Mouse (Mus musculus) stomach, embryonic 16.5 days (tissue): ENCODE results near the gene Apoa1. TPM values are rescaled to one million over a fixed set of nuclear protein-coding genes. Genes with fewer than 3 reads are reported as not detected.

Experiments used
- ATAC-seq: fragments of 200-750 bp; cut with Nextera tagmentation; 2 replicates; pipeline ENCODE4 v1.8.0; 2017; ENCODE audit warnings: moderate number of reproducible peaks, moderate TSS enrichment; ENCODE audit not compliant: insufficient read depth, low FRiP score
- H3K27ac ChIP-seq: fragments of 300-500 bp; sonication (generic); 2 replicates; pipeline ENCODE4 v1.5.1; 2014; ENCODE audit warnings: low read length
- H3K27me3 ChIP-seq: fragments of 300-500 bp; sonication (generic); 2 replicates; pipeline ENCODE4 v1.6.1; 2014; ENCODE audit warnings: low read length, control low read depth, mixed read lengths; ENCODE audit not compliant: control insufficient read depth, insufficient read depth
- H3K36me3 ChIP-seq: fragments of 300-500 bp; sonication (generic); 2 replicates; pipeline ENCODE4 v1.6.1; 2014; ENCODE audit warnings: low read length; ENCODE audit not compliant: control insufficient read depth, insufficient read depth
- H3K4me1 ChIP-seq: fragments of 300-500 bp; sonication (generic); 2 replicates; pipeline ENCODE4 v1.6.1; 2014; ENCODE audit warnings: low read length, control low read depth, mixed read lengths; ENCODE audit not compliant: control insufficient read depth, insufficient read depth
- H3K4me2 ChIP-seq: fragments of 300-500 bp; sonication (generic); 2 replicates; pipeline ENCODE4 v1.6.1; 2014; ENCODE audit warnings: low read depth, low read length, mixed read lengths
- H3K4me3 ChIP-seq: fragments of 300-500 bp; sonication (generic); replicated peaks from 2 replicates; pipeline ENCODE4 v1.5.1; 2014; ENCODE audit warnings: mild to moderate bottlenecking, low read length
- H3K9ac ChIP-seq: fragments of 300-500 bp; sonication (generic); 2 replicates; pipeline ENCODE4 v1.6.1; 2014; ENCODE audit warnings: low read length
- H3K9me3 ChIP-seq: fragments of 300-500 bp; sonication (generic); replicated peaks from 2 replicates; pipeline ENCODE4 v1.6.1; 2016; ENCODE audit warnings: low read length, control low read depth; ENCODE audit not compliant: control insufficient read depth
- WGBS: fragments of 180-500 bp; shearing (Covaris S2); extraction: QIAGEN DNeasy Blood & Tissue Kit; methylation state at CpG from one replicate; pipeline ENCODE4 v1.1.7; 2014; 5-methylcytosine and 5-hydroxymethylcytosine counted together
- polyA plus RNA-seq: library from polyadenylated mRNA; unstranded; fragments of >200 nt; fragmentation: Nextera tagmentation; extraction: Ambion mirVana; gene quantifications from 2 replicates; pipeline ENCODE4 v1.2.1, GENCODE M21; 2015

Gene Apoa1
- polyA plus RNA-seq, 1 experiment from 2014 or later: 643 TPM

- Histone ChIP-seq H3K9me3 (no peaks in the 10 kb centered on the region), H3K27ac (no peak overlapping the region), H3K36me3 (no peaks in the 10 kb centered on the region), H3K4me2 (no peak overlapping the region), H3K4me3 (no peak overlapping the region), H3K4me1 (no peaks in the 10 kb centered on the region), H3K27me3 (no peaks in the 10 kb centered on the region), H3K9ac (no peak overlapping the region)
- WGBS: 86% methylated on average over 6 of the region's 6 CpGs
- no peak for ATAC-seq
Observed at GRCm38 (mm10) chr9:46259111-46259510, 30.7 kb downstream of the Apoa1 start.

GRCm38 (mm10) chr9:46261131-46261530, 32.8 kb downstream of the Apoa1 start:
- Histone ChIP-seq H3K9me3 (no peaks in the 10 kb centered on the region), H3K9ac (no peak overlapping the region), H3K27me3 (no peaks in the 10 kb centered on the region), H3K27ac (no peak overlapping the region), H3K4me1 (no peaks in the 10 kb centered on the region), H3K36me3 (no peaks in the 10 kb centered on the region), H3K4me2 (no peak overlapping the region), H3K4me3 (no peak overlapping the region)
- no peak for ATAC-seq
- WGBS: 73% methylated on average over 7 of the region's 7 CpGs

DNA sequence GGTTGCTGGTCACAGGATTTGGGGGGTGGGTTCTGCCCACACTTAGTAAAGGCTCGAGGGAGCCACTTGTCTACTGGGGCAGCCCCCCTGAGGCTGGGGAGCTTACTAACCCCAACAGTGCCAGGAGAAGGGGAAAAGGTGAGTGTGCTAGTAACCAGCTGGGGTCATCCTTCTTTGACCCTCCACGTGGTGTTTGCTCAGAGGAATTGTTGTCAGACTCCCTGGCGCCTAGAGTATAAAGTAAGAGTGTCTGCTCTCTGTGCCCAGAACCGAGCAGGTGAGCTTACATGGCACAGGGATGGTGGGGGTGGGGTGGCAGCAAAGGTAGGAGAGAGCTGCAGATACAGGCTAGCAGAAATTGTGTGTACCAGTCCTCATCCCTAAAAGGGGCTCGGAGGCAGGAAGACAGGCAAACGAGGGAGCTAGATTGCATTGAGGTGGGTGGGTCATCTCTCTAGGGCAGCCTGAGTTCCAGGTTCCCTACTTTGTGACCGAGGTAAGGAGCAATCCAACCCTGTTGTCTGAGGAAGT, 40.0 kb downstream of the Apoa1 start, which contains the start of gene Apoa5:
Gene Apoa5, plus strand, starts transcription at position 291 of the 531 bp plus-strand sequence.
- H3K9me3 ChIP-seq: no peaks in the 10 kb centered on the region

GRCm38 (mm10) chr9:46269125-46269524, 40.7 kb downstream of the Apoa1 start:
- no peak overlapping the region for H3K9ac ChIP-seq
- H3K4me2 ChIP-seq: no peak overlapping the region
- ATAC-seq: no peak
- H3K27ac ChIP-seq: no peak overlapping the region
- peaks cover 7% of the 10 kb centered on the region for H3K27me3 ChIP-seq
- no peaks in the 10 kb centered on the region for H3K4me1 ChIP-seq
- no peaks in the 10 kb centered on the region for H3K9me3 ChIP-seq
- 86% methylated on average over 5 of the region's 5 CpGs for WGBS
- no peak overlapping the region for H3K4me3 ChIP-seq
- no peaks in the 10 kb centered on the region for H3K36me3 ChIP-seq

More for the DNA sequence above, 40.0 kb downstream of the Apoa1 start, which contains the start of gene Apoa5:
- Histone ChIP-seq H3K4me1 (no peaks in the 10 kb centered on the region), H3K4me2 (no peak within 1 kb of the TSS), H3K4me3 (no peak within 1 kb of the TSS), H3K27me3 (peaks cover 7% of the 10 kb centered on the region), H3K9ac (no peak within 1 kb of the TSS), H3K27ac (no peak within 1 kb of the TSS), H3K36me3 (no peaks in the 10 kb centered on the region)
- 40% methylated on average over 7 of the region's 7 CpGs for WGBS
- no peak for ATAC-seq

- Histone ChIP-seq H3K4me2 (no peak overlapping the region), H3K9ac (no peak overlapping the region), H3K4me1 (no peaks in the 10 kb centered on the region), H3K4me3 (no peak overlapping the region), H3K27me3 (peaks cover 7% of the 10 kb centered on the region), H3K9me3 (no peaks in the 10 kb centered on the region), H3K36me3 (peaks cover 4% of the 10 kb centered on the region; the same call in 1 of the 2 replicates), H3K27ac (no peak overlapping the region)
- 92% methylated on average over 4 of the region's 4 CpGs for WGBS
- ATAC-seq: no peak
Observed at GRCm38 (mm10) chr9:46270782-46271181, 42.4 kb downstream of the Apoa1 start.

DNA sequence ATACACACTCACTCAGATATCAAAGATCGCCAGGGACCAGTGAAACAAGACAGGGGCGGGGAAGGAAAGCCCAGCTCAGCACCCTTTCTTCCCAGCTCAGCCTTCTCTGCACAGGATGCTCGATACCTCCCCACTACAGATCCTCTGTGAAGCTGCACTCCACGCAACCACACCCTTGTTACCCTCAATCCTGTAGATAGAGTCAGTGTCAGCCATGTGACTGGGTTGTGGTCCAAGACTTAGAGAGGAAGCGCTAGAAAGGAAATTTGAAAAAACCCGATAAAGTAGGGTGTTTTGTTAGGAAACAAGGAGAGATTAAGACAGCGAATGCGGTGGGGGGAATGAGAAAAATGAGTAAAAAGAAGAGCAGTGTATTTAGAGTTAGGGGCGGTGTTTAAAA, 43.7 kb downstream of the Apoa1 start:
- Histone ChIP-seq H3K36me3 (peaks cover 13% of the 10 kb centered on the region; the same call in 1 of the 2 replicates), H3K4me2 (no peak overlapping the region), H3K4me3 (no peak overlapping the region), H3K4me1 (no peaks in the 10 kb centered on the region), H3K27me3 (peaks cover 7% of the 10 kb centered on the region), H3K27ac (no peak overlapping the region), H3K9ac (no peak overlapping the region), H3K9me3 (no peaks in the 10 kb centered on the region)
- ATAC-seq: no peak
- 79% methylated on average over 9 of the region's 9 CpGs for WGBS

GRCm38 (mm10) chr9:46272677-46273454, 44.5 kb downstream of the Apoa1 start, which contains the start of gene Zpr1:
Zpr1 (plus strand) TSS chr9:46273064.
- Histone ChIP-seq H3K4me3 (peak within 1 kb of the TSS; percentile 76), H3K27ac (peak within 1 kb of the TSS; percentile 66), H3K9ac (peak within 1 kb of the TSS; percentile 85), H3K36me3 (peaks cover 19% of the 10 kb centered on the region), H3K4me2 (peak within 1 kb of the TSS; percentile 63), H3K4me1 (no peaks in the 10 kb centered on the region), H3K27me3 (peaks cover 7% of the 10 kb centered on the region), H3K9me3 (no peaks in the 10 kb centered on the region)
- peak; percentile 98 for ATAC-seq
- 5% methylated on average over 45 of the region's 45 CpGs for WGBS

GRCm38 (mm10) chr9:46274494-46274893, 46.1 kb downstream of the Apoa1 start:
- Histone ChIP-seq H3K4me3 (no peak overlapping the region), H3K27ac (no peak overlapping the region), H3K4me2 (no peak overlapping the region), H3K27me3 (peaks cover under 1% of the 10 kb centered on the region; the same call in 1 of the 2 replicates), H3K4me1 (no peaks in the 10 kb centered on the region), H3K36me3 (peaks cover 23% of the 10 kb centered on the region), H3K9me3 (no peaks in the 10 kb centered on the region), H3K9ac (no peak overlapping the region)
- WGBS: 82% methylated on average over 9 of the region's 9 CpGs
- no peak for ATAC-seq
